Mouse (Mus musculus) T-helper 1 cell (primary cell): ENCODE results near the gene Nfx1.

Experiments
- in situ Hi-C: fragments of 300-600 bp; cut with MboI, MseI; formaldehyde crosslinking; loops from one replicate; pipeline ENCODE4 v1.15.1; 2025; ENCODE audit warnings: high pct_unique_total_duplicates

Gene Nfx1

GRCm38 (mm10) chr4:40974011-40974410 is 3.3 kb downstream of the Nfx1 start:
- in situ Hi-C loops, result loop anchor here (25.0 kb wide), 1 partner anchor 712 kb away; the partner anchor contains the start of genes Smim27 and Topors

- in situ Hi-C loops, result no loop called here
These were observed 5.0 kb downstream of the Nfx1 start for GRCm38 (mm10) chr4:40975678-40976077.

- in situ Hi-C loops, result no loop called here
These were observed 5.9 kb downstream of the Nfx1 start for GRCm38 (mm10) chr4:40976651-40977050.

GRCm38 (mm10) chr4:40979430-40979829 is 8.7 kb downstream of the Nfx1 start:
- in situ Hi-C loops, result no loop called here

GRCm38 (mm10) chr4:40982486-40982885 is 11.8 kb downstream of the Nfx1 start:
- in situ Hi-C loops, result no loop called here

- in situ Hi-C loops, result no loop called here
These were observed 13.0 kb downstream of the Nfx1 start for GRCm38 (mm10) chr4:40983686-40984085.

GRCm38 (mm10) chr4:40989633-40990032 is 18.9 kb downstream of the Nfx1 start:
- in situ Hi-C loops, result loop anchor here (10.0 kb wide), 1 partner anchor 2005 kb away; no protein-coding TSS in a partner anchor

GRCm38 (mm10) chr4:40996302-40996701 is 25.6 kb downstream of the Nfx1 start:
- in situ Hi-C loops, result loop anchor here (5.0 to 10.0 kb wide), 2 partner anchors 211 to 1998 kb away; no protein-coding TSS in a partner anchor

GRCm38 (mm10) chr4:40997916-40998315 is 27.2 kb downstream of the Nfx1 start:
- in situ Hi-C loops, result loop anchor here (5.0 to 10.0 kb wide), 2 partner anchors 209 to 1997 kb away; no protein-coding TSS in a partner anchor

GRCm38 (mm10) chr4:41000271-41000670 is 29.6 kb downstream of the Nfx1 start:
- in situ Hi-C loops, result no loop called here

GRCm38 (mm10) chr4:41000842-41001639 is 30.3 kb downstream of the Nfx1 start:
- in situ Hi-C loops, result no loop called here

GRCm38 (mm10) chr4:41013351-41013750 is 42.6 kb downstream of the Nfx1 start:
- in situ Hi-C loops, result no loop called here

GRCm38 (mm10) chr4:41015798-41016197 is 45.1 kb downstream of the Nfx1 start:
- in situ Hi-C loops, result no loop called here

- in situ Hi-C loops, result no loop called here
These were observed 50.4 kb downstream of the Nfx1 start for GRCm38 (mm10) chr4:41021094-41021493.

GRCm38 (mm10) chr4:41026086-41026787 is 55.5 kb downstream of the Nfx1 start:
- in situ Hi-C loops, result no loop called here

GRCm38 (mm10) chr4:41027872-41028271 is 57.2 kb downstream of the Nfx1 start:
- in situ Hi-C loops, result no loop called here

GRCm38 (mm10) chr4:41028272-41028671 is 57.6 kb downstream of the Nfx1 start:
- in situ Hi-C loops, result no loop called here

- in situ Hi-C loops, result no loop called here
These were observed 58.7 kb downstream of the Nfx1 start for GRCm38 (mm10) chr4:41029372-41029771.

GRCm38 (mm10) chr4:41031242-41031641 is 60.5 kb downstream of the Nfx1 start:
- in situ Hi-C loops, result no loop called here

- in situ Hi-C loops, result no loop called here
These were observed 67.2 kb downstream of the Nfx1 start for GRCm38 (mm10) chr4:41037942-41038341.

- in situ Hi-C loops, result no loop called here
These were observed 70.3 kb downstream of the Nfx1 start for GRCm38 (mm10) chr4:41040983-41041382.

GRCm38 (mm10) chr4:41042880-41043279 is 72.2 kb downstream of the Nfx1 start:
- in situ Hi-C loops, result no loop called here

GRCm38 (mm10) chr4:41043961-41044360 is 73.3 kb downstream of the Nfx1 start:
- in situ Hi-C loops, result no loop called here
